Mouse (Mus musculus): ENCODE data around the gene Vgll1. TPM values are rescaled to one million over a fixed set of nuclear protein-coding genes. Genes with fewer than 3 reads are reported as not detected.

Gene Vgll1
- not detected in 2 replicates for polyA plus RNA-seq (2015; fragmentation: Nextera tagmentation; extraction: Ambion mirVana)

GRCm38 (mm10) chrX:57087806-57088205, at the start of gene Vgll1:
Vgll1 (plus strand) TSS chrX:57088106.
- H3K36me3 ChIP-seq (ENCODE audit: control insufficient read depth, insufficient read depth, low read length) = no peaks in the 10 kb centered on the region
- no peak within 1 kb of the TSS for H3K27ac ChIP-seq (replicated peaks)
- H3K27me3 ChIP-seq (ENCODE audit: control insufficient read depth, insufficient read depth, low read length) = no peaks in the 10 kb centered on the region
- H3K4me2 ChIP-seq (replicated peaks; ENCODE audit: low read depth) = no peak within 1 kb of the TSS
- DNase-seq (ENCODE audit: low spot score) (no peak), ATAC-seq (ENCODE audit: low FRiP score, low TSS enrichment) (no peak)
- no peaks in the 10 kb centered on the region for H3K9me3 ChIP-seq (ENCODE audit: control insufficient read depth, low read length)
- TF ChIP-seq CTCF (IDR thresholded peaks at IDR 0.05; ENCODE audit: low read depth) (no peak), EP300 (optimal IDR thresholded peaks at IDR 0.05) (no peak)
- no peak within 1 kb of the TSS for H3K9ac ChIP-seq (ENCODE audit: low read length)
- H3K4me3 ChIP-seq (ENCODE audit: low read depth, low read length) = no peak within 1 kb of the TSS
- 72% methylated on average over 4 of the region's 4 CpGs for WGBS
- H3K4me1 ChIP-seq (replicated peaks; ENCODE audit: control insufficient read depth, insufficient read depth) = no peaks in the 10 kb centered on the region

- no peaks in the 10 kb centered on the region for H3K36me3 ChIP-seq (ENCODE audit: control insufficient read depth, insufficient read depth, low read length)
- H3K27ac ChIP-seq (replicated peaks) = no peak within 1 kb of the TSS
- H3K27me3 ChIP-seq (ENCODE audit: control insufficient read depth, insufficient read depth, low read length) = no peaks in the 10 kb centered on the region
- ATAC-seq (ENCODE audit: low FRiP score, low TSS enrichment) (no peak), DNase-seq (ENCODE audit: low spot score) (no peak)
- WGBS = 83% methylated on average over 5 of the region's 5 CpGs
- no peak within 1 kb of the TSS for H3K4me3 ChIP-seq (ENCODE audit: low read depth, low read length)
- H3K4me1 ChIP-seq (replicated peaks; ENCODE audit: control insufficient read depth, insufficient read depth) = no peaks in the 10 kb centered on the region
- H3K9ac ChIP-seq (ENCODE audit: low read length) = no peak within 1 kb of the TSS
- TF ChIP-seq CTCF (IDR thresholded peaks at IDR 0.05; ENCODE audit: low read depth) = no peak
- no peak for TF ChIP-seq EP300 (optimal IDR thresholded peaks at IDR 0.05)
- H3K4me2 ChIP-seq (replicated peaks; ENCODE audit: low read depth) = no peak within 1 kb of the TSS
- H3K9me3 ChIP-seq (ENCODE audit: control insufficient read depth, low read length) = no peaks in the 10 kb centered on the region
Measured at GRCm38 (mm10) chrX:57042774-57043173, 45.1 kb upstream of the Vgll1 start, which contains the start of gene Brs3. Brs3 (plus strand) TSS chrX:57043074.

- no peak for ATAC-seq (ENCODE audit: low FRiP score, low TSS enrichment)
- no peaks in the 10 kb centered on the region for H3K27me3 ChIP-seq (ENCODE audit: control insufficient read depth, insufficient read depth, low read length)
Measured at GRCm38 (mm10) chrX:57043869-57044268, 44.0 kb upstream of the Vgll1 start.

GRCm38 (mm10) chrX:57052848-57053173, 35.1 kb upstream of the Vgll1 start:
- no peaks in the 10 kb centered on the region for H3K9me3 ChIP-seq (ENCODE audit: control insufficient read depth, low read length)
- H3K4me1 ChIP-seq (replicated peaks; ENCODE audit: control insufficient read depth, insufficient read depth) = no peaks in the 10 kb centered on the region
- H3K36me3 ChIP-seq (ENCODE audit: control insufficient read depth, insufficient read depth, low read length) = no peaks in the 10 kb centered on the region
- peak overlapping the region; percentile 52 for H3K4me2 ChIP-seq (replicated peaks; ENCODE audit: low read depth)
- 13% methylated on average over 4 of the region's 4 CpGs for WGBS
- H3K9ac ChIP-seq (ENCODE audit: low read length) = no peak overlapping the region
- TF ChIP-seq CTCF (IDR thresholded peaks at IDR 0.05; ENCODE audit: low read depth) (peak; percentile 30; the same call in 1 of the 2 replicates), EP300 (optimal IDR thresholded peaks at IDR 0.05) (no peak)
- ATAC-seq (ENCODE audit: low FRiP score, low TSS enrichment) = no peak; the same call in 1 of the 2 replicates
- DNase-seq (ENCODE audit: low spot score) = no peak
- H3K4me3 ChIP-seq (ENCODE audit: low read depth, low read length) = peak overlapping the region; percentile 59
- H3K27ac ChIP-seq (replicated peaks) = peak overlapping the region; percentile 95
- no peaks in the 10 kb centered on the region for H3K27me3 ChIP-seq (ENCODE audit: control insufficient read depth, insufficient read depth, low read length)

More at GRCm38 (mm10) chrX:57043869-57044268, 44.0 kb upstream of the Vgll1 start:
- Histone ChIP-seq H3K9ac (ENCODE audit: low read length) (no peak overlapping the region), H3K4me2 (replicated peaks; ENCODE audit: low read depth) (no peak overlapping the region), H3K36me3 (ENCODE audit: control insufficient read depth, insufficient read depth, low read length) (no peaks in the 10 kb centered on the region), H3K27ac (replicated peaks) (no peak overlapping the region), H3K9me3 (ENCODE audit: control insufficient read depth, low read length) (no peaks in the 10 kb centered on the region), H3K4me1 (replicated peaks; ENCODE audit: control insufficient read depth, insufficient read depth) (no peaks in the 10 kb centered on the region), H3K4me3 (ENCODE audit: low read depth, low read length) (no peak overlapping the region)
- no peak for DNase-seq (ENCODE audit: low spot score)
- 64% methylated on average over 6 of the region's 6 CpGs for WGBS
- TF ChIP-seq EP300 (optimal IDR thresholded peaks at IDR 0.05) (no peak), CTCF (IDR thresholded peaks at IDR 0.05; ENCODE audit: low read depth) (0 out of 2 replicates have a peak, but pooled peaks have one; percentile 12)

- Histone ChIP-seq H3K27ac (replicated peaks) (peak within 1 kb of the TSS; percentile 95), H3K9me3 (ENCODE audit: control insufficient read depth, low read length) (no peaks in the 10 kb centered on the region), H3K36me3 (ENCODE audit: control insufficient read depth, insufficient read depth, low read length) (no peaks in the 10 kb centered on the region), H3K4me1 (replicated peaks; ENCODE audit: control insufficient read depth, insufficient read depth) (no peaks in the 10 kb centered on the region), H3K9ac (ENCODE audit: low read length) (peak within 1 kb of the TSS; percentile 67), H3K4me2 (replicated peaks; ENCODE audit: low read depth) (peak within 1 kb of the TSS; percentile 52), H3K27me3 (ENCODE audit: control insufficient read depth, insufficient read depth, low read length) (no peaks in the 10 kb centered on the region), H3K4me3 (ENCODE audit: low read depth, low read length) (peak within 1 kb of the TSS; percentile 59)
- ATAC-seq (ENCODE audit: low FRiP score, low TSS enrichment) = peak; percentile 96
- peak; percentile 85 for DNase-seq (ENCODE audit: low spot score)
- TF ChIP-seq CTCF (IDR thresholded peaks at IDR 0.05; ENCODE audit: low read depth) = no peak; the same call in 1 of the 2 replicates
- no peak for TF ChIP-seq EP300 (optimal IDR thresholded peaks at IDR 0.05)
- WGBS = 16% methylated on average over 57 of the region's 85 CpGs
Measured at GRCm38 (mm10) chrX:57053174-57053992, 34.5 kb upstream of the Vgll1 start, which contains the start of gene Htatsf1. Htatsf1 (plus strand) TSS chrX:57053583.

- Histone ChIP-seq H3K4me3 (ENCODE audit: low read depth, low read length) (peak overlapping the region; percentile 59), H3K27me3 (ENCODE audit: control insufficient read depth, insufficient read depth, low read length) (no peaks in the 10 kb centered on the region), H3K4me2 (replicated peaks; ENCODE audit: low read depth) (peak overlapping the region; percentile 49), H3K9ac (ENCODE audit: low read length) (peak overlapping the region; percentile 67), H3K9me3 (ENCODE audit: control insufficient read depth, low read length) (no peaks in the 10 kb centered on the region), H3K4me1 (replicated peaks; ENCODE audit: control insufficient read depth, insufficient read depth) (no peaks in the 10 kb centered on the region), H3K27ac (replicated peaks) (no peak overlapping the region), H3K36me3 (ENCODE audit: control insufficient read depth, insufficient read depth, low read length) (no peaks in the 10 kb centered on the region)
- DNase-seq (ENCODE audit: low spot score) = no peak
- TF ChIP-seq EP300 (optimal IDR thresholded peaks at IDR 0.05) (no peak), CTCF (IDR thresholded peaks at IDR 0.05; ENCODE audit: low read depth) (no peak)
- no peak for ATAC-seq (ENCODE audit: low FRiP score, low TSS enrichment)
- 24% methylated on average over 11 of the region's 11 CpGs for WGBS
Measured at GRCm38 (mm10) chrX:57053993-57054385, 33.9 kb upstream of the Vgll1 start.

Measured in stomach, postnatal 0 days (tissue).